Mouse (Mus musculus): ENCODE results near the gene Abcc5. TPM values are rescaled to one million over a fixed set of nuclear protein-coding genes. Genes with fewer than 3 reads are reported as not detected.
"Not testable (repeated sequence)": the region's sequence is repeated elsewhere in the genome, so short reads cannot be mapped to it uniquely, and the experiment has no call there.

Abcc5 gene
- polyA plus RNA-seq, 1 experiment from 2014 or later, result 60.6 TPM

DNA sequence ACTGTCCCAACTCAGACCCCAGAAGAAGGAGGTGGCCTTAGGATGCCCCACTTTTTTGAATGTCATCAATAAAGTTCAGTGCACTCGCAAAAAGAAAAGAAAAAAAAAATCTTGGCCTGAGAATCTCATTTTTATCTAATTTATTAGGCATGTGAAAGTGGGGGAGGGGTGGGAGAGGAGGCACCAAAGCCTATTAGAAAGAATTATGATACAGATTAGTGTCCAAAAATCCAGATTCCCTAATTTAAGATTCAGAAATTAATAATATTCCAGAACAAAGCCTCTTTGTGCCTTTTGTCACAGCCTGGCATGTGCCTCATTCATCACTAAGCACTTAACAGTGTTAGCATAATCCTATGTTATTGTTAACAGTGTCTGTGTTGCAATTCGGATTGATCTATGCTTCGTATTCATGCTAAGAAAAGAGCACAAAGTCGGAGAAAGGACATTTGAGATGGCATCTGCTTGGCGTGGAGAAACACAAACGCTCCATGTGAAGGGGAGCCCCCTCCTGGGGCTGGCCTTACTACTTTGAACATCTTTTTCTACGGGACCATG is 18.7 kb upstream of the Abcc5 start:
- H3K27ac ChIP-seq, result no peak overlapping the region
- no peaks in the 10 kb centered on the region for H3K36me3 ChIP-seq
- H3K27me3 ChIP-seq (ENCODE audit: insufficient read depth, poor library complexity, severe bottlenecking), result no peaks in the 10 kb centered on the region
- no peak for DNase-seq (ENCODE audit: low spot score)
- H3K4me1 ChIP-seq, result peaks cover 3% of the 10 kb centered on the region; the same call in 1 of the 2 replicates
- 80% methylated on average over 7 of the region's 7 CpGs for WGBS
- H3K9me3 ChIP-seq, result no peaks in the 10 kb centered on the region
- H3K4me3 ChIP-seq, result no peak overlapping the region

DNA sequence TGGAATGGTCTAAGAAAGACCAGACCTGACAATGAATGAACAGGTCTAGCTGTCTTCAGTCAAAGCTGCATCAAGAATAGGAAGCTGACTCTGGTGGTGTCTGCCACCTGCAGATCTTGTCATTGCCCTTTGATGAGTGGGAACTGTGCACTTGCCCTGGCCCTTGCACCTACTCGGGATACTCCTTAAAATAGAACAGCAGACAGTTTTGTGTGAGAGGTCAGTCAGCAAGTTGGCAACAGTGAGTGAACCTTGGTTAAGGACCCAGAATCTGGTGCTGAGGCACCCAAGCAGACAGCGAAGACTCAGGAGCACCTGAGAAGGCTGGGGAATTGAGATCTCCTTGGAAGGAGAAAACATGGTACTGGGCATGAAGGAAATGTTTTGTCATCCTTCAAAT is 16.7 kb upstream of the Abcc5 start:
- Histone ChIP-seq H3K36me3 (no peaks in the 10 kb centered on the region), H3K9me3 (no peaks in the 10 kb centered on the region), H3K4me3 (no peak overlapping the region), H3K27me3 (ENCODE audit: insufficient read depth, poor library complexity, severe bottlenecking) (no peaks in the 10 kb centered on the region), H3K4me1 (peaks cover 3% of the 10 kb centered on the region; the same call in 1 of the 2 replicates), H3K27ac (no peak overlapping the region)
- DNase-seq (ENCODE audit: low spot score), result no peak
- WGBS, result 58% methylated on average over 2 of the region's 2 CpGs

DNA sequence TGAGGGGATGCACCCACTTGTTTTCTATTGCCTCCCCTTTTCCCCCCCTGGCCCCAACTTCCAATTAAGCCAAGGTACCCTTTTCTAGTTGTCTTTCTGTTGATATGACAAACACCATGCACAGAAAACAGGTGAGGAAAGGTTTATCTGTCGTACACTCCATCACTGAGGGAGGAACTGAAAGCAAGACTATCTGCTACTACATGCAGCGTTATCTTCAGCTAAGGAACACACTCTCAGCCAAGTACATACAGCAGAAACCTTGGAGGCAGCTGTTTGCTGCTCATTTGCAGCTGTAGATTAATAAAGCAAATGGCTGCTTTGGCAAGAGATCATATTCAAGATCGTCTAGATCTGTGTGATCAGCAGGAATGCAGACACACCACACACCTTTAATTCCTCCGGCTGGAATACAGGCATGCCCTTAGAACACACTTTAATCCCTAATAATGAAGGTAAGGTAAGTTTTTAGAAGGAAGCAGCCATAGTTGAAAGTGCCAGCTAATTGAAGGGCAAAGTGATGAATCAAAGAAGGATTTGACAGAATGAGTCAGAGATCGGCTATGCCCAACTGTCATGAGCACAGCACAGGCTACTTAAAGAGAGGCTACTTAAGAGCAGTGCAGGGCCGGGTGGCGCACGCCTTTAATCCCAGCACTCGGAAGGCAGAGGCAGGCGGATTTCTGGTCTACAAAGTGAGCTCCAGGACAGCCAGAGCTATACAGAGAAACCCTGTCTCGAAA is 12.7 kb upstream of the Abcc5 start:
- WGBS, result 81% methylated on average over 11 of the region's 11 CpGs
- no peak overlapping the region for H3K4me3 ChIP-seq

DNA sequence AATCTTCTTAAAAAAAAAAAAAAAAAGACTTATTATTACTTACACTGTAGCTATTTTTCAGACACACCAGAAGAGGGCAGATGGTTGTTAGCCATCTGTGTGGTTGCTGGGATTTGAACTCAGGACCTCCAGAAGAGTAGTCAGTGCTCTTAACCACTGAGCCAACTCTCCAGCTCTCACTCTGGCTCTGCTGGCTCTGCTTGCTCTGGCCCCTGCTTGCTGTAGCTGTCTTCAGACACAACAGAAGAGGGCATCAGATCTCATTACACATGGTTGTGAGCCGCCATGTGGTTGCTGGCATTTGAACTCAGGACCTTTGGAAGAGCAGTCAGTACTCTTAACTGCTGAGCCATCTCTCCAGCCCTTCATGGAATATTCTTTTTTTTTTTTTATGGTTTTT is 11.9 kb upstream of the Abcc5 start:
- 82% methylated on average over 1 of the region's 1 CpGs for WGBS
- not testable (repeated sequence) for DNase-seq (ENCODE audit: low spot score); H3K27ac ChIP-seq; H3K27me3 ChIP-seq (ENCODE audit: insufficient read depth, poor library complexity, severe bottlenecking); H3K4me1 ChIP-seq; H3K9me3 ChIP-seq; H3K4me3 ChIP-seq; H3K36me3 ChIP-seq

More for the DNA sequence above, 12.7 kb upstream of the Abcc5 start:
- Histone ChIP-seq H3K4me1 (peaks cover 3% of the 10 kb centered on the region; the same call in 1 of the 2 replicates), H3K27ac (no peak overlapping the region), H3K9me3 (no peaks in the 10 kb centered on the region), H3K27me3 (ENCODE audit: insufficient read depth, poor library complexity, severe bottlenecking) (no peaks in the 10 kb centered on the region), H3K36me3 (no peaks in the 10 kb centered on the region)
- DNase-seq (ENCODE audit: low spot score), result no peak

DNA sequence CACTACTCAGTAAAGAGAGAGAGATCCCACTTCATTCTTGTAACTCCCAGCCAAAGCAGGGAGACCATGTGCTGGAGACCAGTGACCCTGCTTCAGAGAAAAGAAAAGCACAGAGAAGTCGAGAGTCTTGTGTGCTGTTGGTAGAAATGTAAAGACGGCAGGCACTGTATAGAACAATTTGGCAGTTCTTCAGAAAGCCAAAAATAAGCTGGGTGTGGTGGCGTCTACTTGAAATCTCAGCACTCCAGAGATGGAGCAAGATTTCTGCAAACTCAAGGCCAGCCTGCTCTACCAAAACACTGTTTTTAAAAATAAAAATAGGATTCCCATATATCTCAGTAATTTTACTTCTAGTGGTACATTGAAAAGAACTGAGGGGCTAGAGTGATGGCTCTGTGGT is 10.1 kb upstream of the Abcc5 start:
- DNase-seq (ENCODE audit: low spot score), result no peak
- Histone ChIP-seq H3K27me3 (ENCODE audit: insufficient read depth, poor library complexity, severe bottlenecking) (no peaks in the 10 kb centered on the region), H3K4me3 (no peak overlapping the region), H3K27ac (no peak overlapping the region), H3K9me3 (no peaks in the 10 kb centered on the region), H3K4me1 (no peaks in the 10 kb centered on the region), H3K36me3 (no peaks in the 10 kb centered on the region)
- WGBS, result 79% methylated on average over 3 of the region's 3 CpGs

DNA sequence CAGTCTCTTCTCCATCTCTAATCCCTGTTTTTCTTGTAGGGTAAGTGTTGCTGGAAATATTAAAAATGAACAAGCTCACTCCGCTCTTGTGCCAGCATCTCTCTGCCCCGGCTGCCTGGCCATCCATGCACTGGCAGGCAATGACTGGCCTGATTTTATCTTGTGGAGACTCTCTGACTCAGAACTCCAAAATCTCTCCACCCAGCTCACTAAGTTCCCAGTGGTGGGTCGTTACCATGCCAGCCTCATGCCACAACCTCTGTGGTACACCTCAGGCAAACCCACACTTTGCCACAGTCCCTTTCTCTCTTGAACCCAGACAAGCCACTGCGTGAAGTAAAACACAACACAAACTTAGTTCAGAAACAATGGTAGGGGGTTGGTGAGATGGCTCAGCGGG is 3.1 kb upstream of the Abcc5 start:
- no peak for DNase-seq (ENCODE audit: low spot score)
- Histone ChIP-seq H3K27me3 (ENCODE audit: insufficient read depth, poor library complexity, severe bottlenecking) (no peaks in the 10 kb centered on the region), H3K4me3 (no peak overlapping the region), H3K9me3 (no peaks in the 10 kb centered on the region), H3K36me3 (no peaks in the 10 kb centered on the region), H3K27ac (no peak overlapping the region), H3K4me1 (peaks cover 16% of the 10 kb centered on the region)
- 75% methylated on average over 5 of the region's 5 CpGs for WGBS

DNA sequence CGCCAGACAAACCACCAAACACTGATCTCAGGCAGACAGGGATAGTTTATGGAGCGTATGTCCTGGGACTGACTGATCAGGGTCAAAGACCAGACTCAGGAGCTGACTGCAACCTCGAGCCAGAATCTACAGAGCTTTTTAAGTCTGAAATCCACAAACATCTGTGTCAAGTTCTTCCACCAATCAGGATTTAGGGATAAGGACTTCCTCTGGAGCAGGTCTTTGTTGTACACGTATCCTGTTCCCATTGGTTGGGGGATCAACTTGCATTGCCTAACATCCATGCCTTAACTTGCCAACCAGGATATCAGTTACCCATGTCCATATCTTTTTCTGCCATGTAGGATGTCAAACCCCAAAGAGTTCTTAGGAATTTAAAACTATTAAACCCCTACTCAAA is 1.4 kb upstream of the Abcc5 start:
- peaks cover 25% of the 10 kb centered on the region for H3K4me1 ChIP-seq
- no peaks in the 10 kb centered on the region for H3K27me3 ChIP-seq (ENCODE audit: insufficient read depth, poor library complexity, severe bottlenecking)
- H3K4me3 ChIP-seq, result no peak overlapping the region
- no peaks in the 10 kb centered on the region for H3K36me3 ChIP-seq
- DNase-seq (ENCODE audit: low spot score), result no peak
- no peaks in the 10 kb centered on the region for H3K9me3 ChIP-seq
- WGBS, result 76% methylated on average over 4 of the region's 4 CpGs
- no peak overlapping the region for H3K27ac ChIP-seq

DNA sequence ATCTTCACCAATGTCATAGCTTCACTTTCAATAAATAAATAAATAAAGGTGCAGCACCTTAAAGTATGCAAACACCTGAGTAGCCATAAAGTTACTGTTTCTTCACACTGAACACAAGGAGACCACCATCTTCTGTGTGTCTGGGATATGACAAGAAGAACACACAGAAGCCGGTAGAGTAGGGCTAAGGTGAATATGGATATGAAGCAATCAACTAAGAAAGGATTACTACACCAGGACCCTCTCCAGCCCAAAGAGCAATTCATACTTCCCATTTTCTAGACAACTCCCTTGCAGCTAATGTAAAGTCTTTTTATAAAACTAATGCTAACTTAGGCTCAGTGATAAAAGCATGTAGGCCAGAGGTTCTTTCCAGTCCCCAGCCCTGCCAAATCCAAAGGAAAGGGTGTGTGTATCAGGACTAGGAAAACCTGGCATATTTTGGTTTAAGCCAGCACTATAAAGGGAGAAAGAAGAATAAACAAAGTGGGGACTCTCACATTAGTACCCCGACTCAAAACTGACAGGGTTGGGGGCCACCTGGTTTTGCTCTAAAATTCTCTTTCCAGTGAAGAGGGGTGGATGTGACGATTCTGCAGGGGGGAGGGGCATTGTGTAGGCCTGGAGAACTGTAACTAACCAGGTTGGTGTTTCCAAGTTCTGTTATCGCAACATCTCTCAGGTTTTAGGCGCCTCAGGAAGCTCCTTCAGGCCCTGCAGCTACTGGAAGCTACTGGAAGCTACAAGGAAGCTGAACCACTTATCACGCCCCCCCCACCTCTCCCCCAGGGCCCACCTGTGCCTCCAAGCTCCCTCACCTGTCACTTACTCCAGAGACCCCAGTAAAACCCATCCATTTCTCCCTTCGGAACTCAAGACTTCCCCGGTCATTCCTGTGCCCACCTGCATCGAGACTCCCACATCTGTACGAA is 1.2 kb downstream of the Abcc5 start:
- H3K9me3 ChIP-seq, result no peaks in the 10 kb centered on the region
- H3K4me3 ChIP-seq, result peak overlapping the region; percentile 82
- H3K4me1 ChIP-seq, result peaks cover 25% of the 10 kb centered on the region
- WGBS, result 51% methylated on average over 10 of the region's 10 CpGs
- H3K27me3 ChIP-seq (ENCODE audit: insufficient read depth, poor library complexity, severe bottlenecking), result no peaks in the 10 kb centered on the region
- no peak for DNase-seq (ENCODE audit: low spot score)
- peaks cover 19% of the 10 kb centered on the region for H3K36me3 ChIP-seq
- peak overlapping the region; percentile 92 for H3K27ac ChIP-seq

DNA sequence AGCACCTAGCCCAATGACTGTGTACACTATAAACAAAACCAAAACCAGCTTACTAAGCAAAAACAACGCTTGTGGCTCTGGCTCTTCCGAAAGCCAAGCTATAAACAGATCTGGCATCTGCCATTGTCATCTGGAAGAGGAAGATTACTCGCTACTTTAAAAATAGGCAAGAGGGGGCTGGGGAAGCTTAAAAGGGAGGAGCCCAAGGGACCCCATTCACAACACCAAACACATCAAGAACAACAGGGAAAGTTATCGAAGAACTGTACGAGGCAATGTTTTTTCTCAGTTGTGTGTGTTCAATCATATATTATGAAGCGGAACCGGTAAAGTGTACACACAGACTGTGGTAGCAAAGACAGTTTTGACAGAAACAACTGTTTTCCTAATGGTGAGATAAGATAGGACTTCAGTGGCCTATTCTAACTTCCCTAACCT is 1.9 kb downstream of the Abcc5 start:
- no peak overlapping the region for H3K27ac ChIP-seq
- H3K27me3 ChIP-seq (ENCODE audit: insufficient read depth, poor library complexity, severe bottlenecking), result no peaks in the 10 kb centered on the region
- no peaks in the 10 kb centered on the region for H3K9me3 ChIP-seq
- H3K4me3 ChIP-seq, result peak overlapping the region; percentile 82
- H3K4me1 ChIP-seq, result peaks cover 25% of the 10 kb centered on the region
- 48% methylated on average over 7 of the region's 7 CpGs for WGBS
- no peak for DNase-seq (ENCODE audit: low spot score)
- peaks cover 21% of the 10 kb centered on the region for H3K36me3 ChIP-seq

DNA sequence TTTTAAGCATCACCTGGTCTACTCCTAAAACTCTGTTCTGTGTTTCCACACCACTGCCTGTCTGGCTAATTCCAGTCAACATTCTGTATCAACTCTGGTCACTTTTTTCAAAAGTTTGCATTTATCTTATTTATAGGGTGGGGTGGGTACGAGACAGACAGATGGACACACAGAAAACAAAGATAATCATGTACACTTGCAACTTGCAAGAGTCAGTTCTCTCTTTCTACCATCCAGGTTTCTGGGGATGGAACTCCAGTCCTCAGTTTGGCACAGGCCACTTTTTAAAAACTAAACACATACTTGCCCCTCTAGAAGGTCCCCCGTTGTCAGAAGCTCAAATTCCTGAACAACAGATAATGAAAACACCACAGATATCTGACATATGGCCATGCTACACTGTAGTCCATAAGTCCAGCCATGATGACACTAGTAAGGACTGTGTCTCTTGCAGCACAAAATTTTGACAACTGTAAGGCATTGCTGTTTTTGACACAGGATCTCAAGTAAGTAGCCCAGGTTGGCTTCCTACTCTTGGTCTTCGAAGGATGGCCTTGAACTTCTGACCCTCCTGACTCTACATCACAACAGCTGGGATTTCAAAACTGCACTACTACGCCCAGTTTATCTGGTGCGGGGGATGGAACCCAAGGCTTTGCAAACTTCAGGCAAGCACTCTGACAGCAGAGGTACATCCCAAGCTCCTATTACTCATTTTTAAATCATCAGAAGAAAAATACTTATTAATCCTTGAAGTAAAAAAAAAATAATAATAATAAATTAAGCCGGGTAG is 3.1 kb downstream of the Abcc5 start:
- WGBS, result 68% methylated on average over 6 of the region's 6 CpGs
- Histone ChIP-seq H3K27me3 (ENCODE audit: insufficient read depth, poor library complexity, severe bottlenecking) (no peaks in the 10 kb centered on the region), H3K36me3 (peaks cover 21% of the 10 kb centered on the region), H3K4me3 (no peak overlapping the region), H3K9me3 (no peaks in the 10 kb centered on the region), H3K27ac (no peak overlapping the region), H3K4me1 (peaks cover 25% of the 10 kb centered on the region)
- no peak for DNase-seq (ENCODE audit: low spot score)

DNA sequence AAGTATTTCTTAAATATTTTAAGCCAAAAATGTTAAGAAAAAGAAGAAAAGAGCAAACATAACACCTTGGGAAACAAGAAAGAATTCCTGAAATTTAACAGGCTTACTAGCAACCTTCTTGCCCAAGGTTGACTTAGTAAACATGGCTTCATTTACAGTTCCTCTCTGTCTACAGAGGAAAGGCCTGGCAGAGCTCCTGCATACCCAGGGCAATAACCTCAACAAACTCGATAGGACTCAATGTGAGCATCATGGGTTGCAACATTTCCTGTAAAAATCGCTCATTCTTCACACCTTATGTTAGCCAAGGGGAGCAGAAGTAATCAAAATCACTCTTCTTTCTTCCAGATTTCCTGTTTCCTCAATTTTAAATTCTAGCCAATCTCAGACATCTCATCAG is 8.1 kb downstream of the Abcc5 start:
- 88% methylated on average over 2 of the region's 2 CpGs for WGBS
- no peak overlapping the region for H3K4me3 ChIP-seq

DNA sequence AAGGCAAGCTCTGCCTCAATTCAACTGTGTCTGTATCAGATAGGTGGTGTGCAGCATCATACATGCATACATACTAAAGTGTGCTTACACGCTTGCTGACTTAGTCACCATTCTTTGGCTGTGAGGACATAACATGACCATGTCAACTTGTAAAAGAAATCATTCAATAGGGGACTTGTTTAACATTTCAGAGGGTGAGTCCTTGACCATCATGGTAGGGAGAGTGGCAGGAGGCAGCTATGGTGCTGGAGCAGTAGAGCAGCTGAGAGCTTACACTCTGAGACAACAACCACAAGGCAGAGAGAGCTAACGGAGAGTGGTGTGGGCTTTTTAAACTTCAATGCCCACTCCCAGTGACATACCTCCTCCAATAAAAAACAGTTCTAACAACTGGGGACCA is 9.9 kb downstream of the Abcc5 start:
- WGBS, result 87% methylated on average over 2 of the region's 2 CpGs
- no peaks in the 10 kb centered on the region for H3K27me3 ChIP-seq (ENCODE audit: insufficient read depth, poor library complexity, severe bottlenecking)
- H3K27ac ChIP-seq, result no peak overlapping the region
- H3K4me3 ChIP-seq, result no peak overlapping the region
- DNase-seq (ENCODE audit: low spot score), result no peak
- H3K36me3 ChIP-seq, result peaks cover 12% of the 10 kb centered on the region
- 0 out of 2 replicates have a peak, but pooled peaks cover 3% of the 10 kb centered on the region for H3K4me1 ChIP-seq
- H3K9me3 ChIP-seq, result no peaks in the 10 kb centered on the region

More for the DNA sequence above, 8.1 kb downstream of the Abcc5 start:
- 0 out of 2 replicates have a peak, but pooled peaks cover 5% of the 10 kb centered on the region for H3K4me1 ChIP-seq
- peaks cover 21% of the 10 kb centered on the region for H3K36me3 ChIP-seq
- no peaks in the 10 kb centered on the region for H3K27me3 ChIP-seq (ENCODE audit: insufficient read depth, poor library complexity, severe bottlenecking)
- DNase-seq (ENCODE audit: low spot score), result no peak
- no peak overlapping the region for H3K27ac ChIP-seq
- no peaks in the 10 kb centered on the region for H3K9me3 ChIP-seq
